Mouse (Mus musculus) cerebellum, adult 8-10 months (tissue): ENCODE measurements around the gene Stk10.

Experiments
- DNase-seq: peaks from one replicate; pipeline ENCODE4 v3.0.0; 2022

Gene Stk10

DNA sequence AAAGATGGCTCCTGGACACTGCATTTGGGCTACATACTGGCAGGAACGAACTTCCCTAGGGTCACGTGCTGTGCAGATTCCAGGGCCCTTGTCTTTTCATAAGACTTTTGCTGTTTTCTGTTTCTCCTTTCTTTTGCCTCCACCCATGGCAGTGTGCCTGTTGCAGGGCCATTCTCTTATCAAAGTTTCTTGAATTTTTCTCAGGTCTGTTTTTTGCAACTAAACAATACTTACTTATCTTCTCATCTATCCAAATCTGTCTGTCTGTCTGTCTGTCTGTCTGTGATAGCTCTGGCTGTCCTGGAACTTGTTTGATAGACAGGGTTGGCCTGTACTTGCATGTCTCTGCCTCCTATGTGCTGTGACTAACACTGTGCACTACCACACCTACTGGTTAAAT, 101.7 kb downstream of the Stk10 start:
- DNase-seq: no peak

DNA sequence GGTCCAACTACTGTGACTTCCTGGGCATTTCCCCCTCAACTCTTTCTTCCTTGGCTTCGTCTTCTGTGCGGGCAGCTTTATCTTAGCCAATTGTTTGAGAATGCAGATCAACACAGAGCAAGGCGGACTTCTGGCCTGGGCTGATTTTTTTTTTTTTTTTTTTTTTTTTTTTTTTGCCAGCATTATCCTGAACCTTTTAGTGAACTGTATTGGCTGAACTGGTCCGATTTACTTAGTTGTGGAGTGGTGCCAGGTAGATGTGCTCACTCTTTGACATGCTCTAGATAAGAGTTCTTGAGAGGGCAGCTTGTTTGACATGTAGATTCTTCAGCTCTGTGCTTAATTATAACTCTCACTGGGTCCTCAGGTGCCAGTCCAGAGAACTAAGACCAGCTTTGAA, 103.2 kb downstream of the Stk10 start:
- no peak for DNase-seq

GRCm38 (mm10) chr11:32638521-32639255, 105.6 kb downstream of the Stk10 start:
- no peak for DNase-seq

- no peak for DNase-seq
Observed at GRCm38 (mm10) chr11:32640617-32641016, 107.5 kb downstream of the Stk10 start.

- DNase-seq: peak; percentile 95
Observed at GRCm38 (mm10) chr11:32642249-32642876, 109.3 kb downstream of the Stk10 start, which contains the start of gene Fbxw11. Gene Fbxw11 (plus strand): TSS chr11:32642724.

DNA sequence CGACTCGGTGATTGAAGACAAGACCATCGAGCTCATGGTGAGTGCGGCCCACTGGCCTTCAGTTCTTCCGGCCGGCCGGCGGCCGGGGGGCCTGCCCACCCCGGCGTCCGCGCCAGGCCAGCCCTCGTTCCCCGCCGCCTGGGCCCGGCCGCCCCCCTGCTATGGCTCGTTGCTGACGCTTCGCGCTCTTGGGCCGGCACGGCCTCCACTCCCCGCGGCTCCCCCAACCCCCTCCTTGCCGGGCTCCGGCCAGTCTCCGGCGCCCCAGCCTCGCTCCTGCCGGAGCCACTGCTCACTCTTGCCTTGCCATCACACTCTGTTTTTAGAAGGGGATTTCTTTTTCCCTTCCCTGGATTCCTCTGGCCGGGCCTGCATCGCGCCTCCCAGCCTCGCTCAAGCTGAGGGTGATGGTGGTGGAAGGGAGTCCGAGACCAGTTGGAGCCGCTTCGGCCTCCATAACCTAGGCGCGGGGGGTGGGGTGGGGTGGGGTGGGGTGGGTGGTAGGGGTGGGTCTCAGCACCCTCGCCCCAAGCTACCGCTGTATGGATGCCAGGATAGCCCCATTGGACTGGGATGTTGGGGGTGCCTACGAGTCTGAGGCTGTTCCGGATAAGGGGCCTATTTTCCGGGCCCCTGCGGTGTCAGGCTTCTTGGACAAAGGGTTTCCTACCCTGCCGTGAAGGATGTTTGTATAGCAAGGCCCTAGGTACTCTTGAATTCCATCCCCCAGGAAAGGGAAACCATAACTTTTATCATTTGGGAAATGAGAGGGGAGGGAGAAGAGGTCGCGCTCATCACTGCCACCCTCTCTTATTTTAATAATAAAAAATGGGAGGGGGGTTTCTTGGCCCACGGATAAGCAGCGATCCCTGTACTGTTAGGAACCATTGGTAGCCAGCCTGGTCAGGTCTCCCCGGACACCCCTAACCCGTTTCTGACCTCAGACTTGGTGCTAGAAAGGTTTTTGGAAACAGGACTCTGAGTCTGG, 110.1 kb downstream of the Stk10 start:
- peak; percentile 72 for DNase-seq

GRCm38 (mm10) chr11:32644010-32644409, 110.9 kb downstream of the Stk10 start:
- DNase-seq: no peak

GRCm38 (mm10) chr11:32647265-32647664, 114.2 kb downstream of the Stk10 start:
- DNase-seq: no peak

DNA sequence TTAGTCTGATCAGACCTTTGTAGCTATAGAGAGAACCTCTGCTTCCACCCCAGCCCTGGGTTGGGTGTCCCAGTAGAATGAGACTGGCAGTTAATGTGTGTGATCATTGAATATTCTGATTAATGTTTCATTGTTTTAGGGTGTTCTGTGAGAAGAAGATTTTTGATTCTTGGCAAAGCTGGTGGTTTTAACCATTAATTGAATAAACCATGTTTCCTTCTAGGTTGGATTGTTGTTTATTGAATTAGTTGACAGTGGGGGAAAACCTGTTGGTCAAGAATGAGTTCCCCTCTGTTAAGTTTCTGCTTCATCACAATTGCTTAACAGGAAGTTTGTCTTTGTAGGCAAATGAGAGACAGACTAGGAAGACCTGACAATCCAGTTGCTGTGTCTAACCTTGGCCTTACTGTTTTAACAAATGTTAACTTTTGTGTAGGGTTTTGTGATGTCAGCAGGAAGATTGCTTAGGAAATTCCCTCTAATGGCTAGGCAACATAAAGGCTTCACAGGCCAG, 117.2 kb downstream of the Stk10 start:
- no peak for DNase-seq

DNA sequence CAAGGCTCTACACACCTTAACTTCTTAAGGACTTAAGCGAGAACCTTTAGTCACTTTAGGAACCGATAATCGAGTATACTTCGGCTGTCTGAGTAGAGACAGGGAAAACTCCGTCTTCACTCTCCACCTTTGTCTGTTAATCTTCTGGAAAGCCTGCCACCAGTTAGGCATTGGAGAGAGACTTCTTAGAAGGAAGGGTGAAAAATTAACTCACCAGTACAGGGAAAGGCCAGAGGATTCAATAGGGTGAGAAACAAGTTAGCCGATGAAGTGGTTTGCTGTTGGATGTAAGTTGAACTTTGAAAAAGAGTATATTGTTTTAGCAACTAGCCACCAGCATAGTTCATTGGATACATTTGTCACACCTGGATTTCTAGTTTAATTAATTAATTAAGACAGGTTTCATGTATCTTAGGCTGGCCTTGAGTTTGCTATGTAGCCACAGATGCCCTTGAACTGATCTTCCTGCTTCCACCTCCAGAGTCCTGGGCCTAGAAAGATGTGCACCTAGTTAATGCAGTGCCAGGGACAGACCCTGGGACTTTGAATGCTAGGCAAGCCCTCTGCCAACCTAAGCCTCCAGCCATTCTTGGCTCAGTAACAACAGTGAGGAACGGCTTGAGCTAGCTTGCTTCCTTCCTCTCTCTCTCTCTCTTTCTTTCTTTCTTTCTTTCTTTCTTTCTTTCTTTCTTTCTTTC, 117.9 kb downstream of the Stk10 start:
- no peak for DNase-seq

DNA sequence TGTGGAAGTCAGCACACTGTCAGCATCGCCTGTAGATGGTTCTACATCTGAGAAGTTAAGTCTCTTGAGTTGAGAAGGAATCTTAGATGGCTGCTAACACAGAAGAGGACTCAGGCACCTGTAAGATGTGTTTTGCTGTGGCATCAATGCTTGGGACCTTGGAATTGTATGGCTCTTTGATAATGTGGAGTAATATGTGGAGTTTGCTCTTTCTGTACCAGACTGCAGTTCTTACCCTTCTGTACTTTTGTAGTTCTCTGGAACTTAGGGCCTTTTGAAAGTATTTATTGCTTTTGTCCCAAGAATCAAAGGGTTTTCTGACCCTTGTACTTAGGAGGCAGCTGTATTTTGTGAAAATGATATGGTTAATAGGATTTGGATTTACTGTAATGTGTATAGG, 118.6 kb downstream of the Stk10 start:
- no peak for DNase-seq

GRCm38 (mm10) chr11:32662082-32662656, 129.1 kb downstream of the Stk10 start:
- DNase-seq: no peak

GRCm38 (mm10) chr11:32665639-32666038, 132.5 kb downstream of the Stk10 start:
- DNase-seq: no peak

DNA sequence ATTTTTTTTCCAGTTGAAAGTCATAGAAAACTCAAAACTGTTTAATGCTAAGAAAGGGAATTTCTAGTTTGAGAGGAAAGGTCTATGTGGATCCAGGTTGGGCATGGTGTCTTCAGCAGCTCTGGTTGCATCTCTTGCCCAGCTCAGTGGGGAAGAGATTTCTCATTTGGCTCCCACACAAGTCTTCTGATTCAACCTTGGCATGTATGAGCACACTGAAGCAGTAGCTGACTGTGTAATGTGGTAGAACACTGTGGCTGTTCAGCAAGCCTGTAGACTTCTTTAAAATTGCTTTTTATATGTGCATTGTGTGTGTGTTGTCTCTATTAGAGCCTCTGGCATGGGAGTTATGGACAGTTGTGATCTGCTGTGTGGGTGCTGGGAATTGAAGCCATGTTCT, 133.9 kb downstream of the Stk10 start:
- peak; percentile 69 for DNase-seq

DNA sequence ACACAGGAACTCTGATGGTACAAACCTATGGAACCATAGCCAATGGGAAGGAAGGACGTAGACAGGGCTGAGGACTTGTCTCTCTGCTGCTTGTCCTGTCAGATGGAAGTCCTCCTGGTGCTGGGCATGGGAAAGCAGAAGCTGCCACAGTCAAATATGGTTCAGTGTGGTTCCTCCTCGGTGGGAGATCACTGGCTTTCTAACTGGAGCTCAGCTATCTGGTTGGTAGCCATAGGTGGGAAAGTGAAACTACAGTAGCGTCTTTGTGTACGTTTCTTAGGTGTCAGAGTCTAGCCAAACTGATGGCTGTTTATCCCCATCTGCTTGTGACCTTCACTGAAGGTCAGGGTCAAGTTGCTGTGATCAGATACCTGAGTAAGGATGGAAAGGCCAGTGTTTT, 138.4 kb downstream of the Stk10 start:
- DNase-seq: no peak
